Mouse (Mus musculus) neural tube, embryonic 12.5 days (tissue): Measurements from ENCODE around the gene Pip. TPM values are rescaled to one million over a fixed set of nuclear protein-coding genes. Genes with fewer than 3 reads are reported as not detected.

Experiments used
- ATAC-seq: fragments of 200-750 bp; cut with Nextera tagmentation; 2 replicates; pipeline ENCODE4 v1.8.0; 2017; ENCODE audit warnings: low read depth, mild to moderate bottlenecking, moderate TSS enrichment, moderate library complexity; ENCODE audit not compliant: low FRiP score
- H3K27ac ChIP-seq: fragments of 300-500 bp; sonication (generic); 2 replicates; pipeline ENCODE4 v1.5.1; 2016
- H3K27me3 ChIP-seq: fragments of 300-500 bp; sonication (generic); replicated peaks from 2 replicates; pipeline ENCODE4 v1.6.1; 2016; ENCODE audit warnings: mild to moderate bottlenecking
- H3K36me3 ChIP-seq: fragments of 300-500 bp; sonication (generic); 2 replicates; pipeline ENCODE4 v1.6.1; 2016; ENCODE audit warnings: mild to moderate bottlenecking
- H3K4me1 ChIP-seq: fragments of 300-500 bp; sonication (generic); 2 replicates; pipeline ENCODE4 v1.6.1; 2016
- H3K4me2 ChIP-seq: fragments of 300-500 bp; sonication (generic); replicated peaks from 2 replicates; pipeline ENCODE4 v1.6.1; 2016; ENCODE audit warnings: mild to moderate bottlenecking
- H3K4me3 ChIP-seq: fragments of 300-500 bp; sonication (generic); 2 replicates; pipeline ENCODE4 v1.5.1; 2016
- H3K9ac ChIP-seq: fragments of 300-500 bp; sonication (generic); 2 replicates; pipeline ENCODE4 v1.6.1; 2016; ENCODE audit warnings: mild to moderate bottlenecking
- H3K9me3 ChIP-seq: fragments of 300-500 bp; sonication (generic); 2 replicates; pipeline ENCODE4 v1.6.1; 2016; ENCODE audit warnings: mild to moderate bottlenecking
- WGBS: fragments of 180-500 bp; shearing (Covaris S2); methylation state at CpG from one replicate; pipeline ENCODE4 v1.1.7; 2016; 5-methylcytosine and 5-hydroxymethylcytosine counted together
- polyA plus RNA-seq: library from polyadenylated mRNA; unstranded; fragments of >200 nt; fragmentation: Nextera tagmentation; extraction: Ambion mirVana; gene quantifications from 2 replicates; pipeline ENCODE4 v1.2.1, GENCODE M21; 2016

The Pip gene
- not detected in 2 replicates for polyA plus RNA-seq

DNA sequence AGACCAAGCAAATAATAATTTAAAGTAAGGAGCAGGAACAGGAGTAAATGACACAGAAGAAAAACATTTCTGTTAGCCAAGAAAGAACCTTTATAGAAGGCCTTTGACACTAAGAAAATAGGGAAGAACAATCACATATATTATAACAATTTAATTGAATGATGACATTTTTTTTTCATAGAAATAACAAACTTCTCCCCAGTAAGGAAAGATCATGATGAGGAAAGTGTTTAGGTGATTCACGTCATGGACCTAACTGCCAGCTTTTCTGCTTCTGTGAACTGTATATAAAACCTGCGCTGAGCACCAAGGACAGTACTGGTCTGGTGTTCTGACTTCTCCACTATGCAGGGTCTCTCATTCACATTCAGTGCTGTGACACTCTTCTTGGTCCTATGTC lies at the start of gene Pip:
Gene Pip (plus strand): TSS at position 301 of the 400 bp plus-strand sequence.
- H3K4me1 ChIP-seq, result no peaks in the 10 kb centered on the region
- 85% methylated on average over 2 of the region's 2 CpGs for WGBS
- no peaks in the 10 kb centered on the region for H3K36me3 ChIP-seq
- H3K9ac ChIP-seq, result no peak within 1 kb of the TSS
- ATAC-seq, result no peak
- no peak within 1 kb of the TSS for H3K4me3 ChIP-seq
- no peaks in the 10 kb centered on the region for H3K9me3 ChIP-seq
- no peaks in the 10 kb centered on the region for H3K27me3 ChIP-seq
- H3K27ac ChIP-seq, result no peak within 1 kb of the TSS
- no peak within 1 kb of the TSS for H3K4me2 ChIP-seq

DNA sequence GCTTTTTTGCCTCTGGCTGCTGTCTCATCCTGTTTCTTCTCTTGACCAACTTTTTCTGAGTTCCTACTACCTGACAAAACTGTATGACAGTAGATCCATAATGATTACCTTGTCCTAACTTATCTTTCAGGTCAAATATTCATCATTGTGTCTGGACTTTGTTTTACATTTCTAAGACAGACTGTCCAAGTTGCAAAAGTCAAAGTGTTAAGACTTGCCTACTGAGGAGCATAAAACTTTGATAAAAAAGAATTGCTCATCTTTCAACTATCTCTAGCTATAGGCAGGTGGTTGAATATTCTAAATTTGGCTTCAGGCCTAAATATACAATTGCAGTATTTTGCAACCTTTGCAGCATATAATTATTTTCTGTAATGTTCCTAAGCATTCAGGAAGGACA lies 23.2 kb upstream of the Pip start:
- no peak overlapping the region for H3K9ac ChIP-seq
- no peaks in the 10 kb centered on the region for H3K36me3 ChIP-seq
- no peak overlapping the region for H3K4me2 ChIP-seq
- no peaks in the 10 kb centered on the region for H3K27me3 ChIP-seq
- no peak overlapping the region for H3K4me3 ChIP-seq
- ATAC-seq, result no peak
- no peaks in the 10 kb centered on the region for H3K9me3 ChIP-seq
- H3K27ac ChIP-seq, result no peak overlapping the region
- no peaks in the 10 kb centered on the region for H3K4me1 ChIP-seq

DNA sequence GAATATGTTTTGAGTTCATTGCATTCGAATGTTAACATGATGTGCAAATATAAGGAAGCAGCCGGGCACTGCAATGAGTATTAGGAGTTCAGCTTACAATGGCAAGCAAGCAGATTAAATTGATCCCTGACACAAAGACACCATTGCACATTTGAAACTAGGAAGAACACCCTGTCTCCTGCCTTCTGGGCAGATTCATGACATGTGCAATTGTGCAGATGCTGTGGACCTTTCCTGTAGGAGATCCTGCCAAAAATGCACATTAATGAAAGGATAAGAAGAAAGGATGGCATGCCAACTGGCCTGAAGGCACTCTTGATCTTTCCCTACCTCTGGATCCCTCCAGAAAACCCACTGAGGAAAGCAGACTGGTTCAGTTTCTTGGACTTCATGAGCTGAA lies 17.8 kb upstream of the Pip start:
- Histone ChIP-seq H3K36me3 (no peaks in the 10 kb centered on the region), H3K4me3 (no peak overlapping the region), H3K9ac (no peak overlapping the region), H3K4me2 (no peak overlapping the region), H3K4me1 (no peaks in the 10 kb centered on the region), H3K27ac (no peak overlapping the region), H3K9me3 (no peaks in the 10 kb centered on the region), H3K27me3 (no peaks in the 10 kb centered on the region)
- no peak for ATAC-seq
- WGBS, result 90% methylated on average over 2 of the region's 2 CpGs

DNA sequence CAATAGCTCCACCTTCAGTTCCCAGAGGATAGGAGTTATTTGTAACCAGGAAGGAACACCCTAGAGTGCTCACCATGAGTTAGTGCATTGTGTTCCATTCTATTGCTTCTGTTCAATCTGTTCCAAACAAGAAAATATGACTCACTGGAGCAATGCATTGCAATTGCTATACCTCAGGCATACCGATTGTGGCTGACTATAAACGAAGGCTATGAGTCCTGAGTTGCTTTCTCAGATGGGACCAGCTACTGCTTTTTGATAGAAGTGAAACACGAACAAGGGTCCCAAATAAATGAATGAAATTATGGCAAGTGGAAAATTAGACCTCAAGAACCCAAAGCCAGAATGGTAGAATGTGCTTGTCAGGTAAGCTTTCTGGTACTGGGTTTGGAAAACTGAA lies 5.4 kb downstream of the Pip start, which contains the start of gene Sval2:
Gene Sval2 (plus strand): TSS at position 301 of the 400 bp plus-strand sequence.
- Histone ChIP-seq H3K27me3 (no peaks in the 10 kb centered on the region), H3K9me3 (no peaks in the 10 kb centered on the region), H3K36me3 (no peaks in the 10 kb centered on the region), H3K4me3 (no peak within 1 kb of the TSS), H3K4me1 (no peaks in the 10 kb centered on the region), H3K4me2 (no peak within 1 kb of the TSS), H3K9ac (no peak within 1 kb of the TSS), H3K27ac (no peak within 1 kb of the TSS)
- no peak for ATAC-seq
- WGBS, result 87% methylated on average over 3 of the region's 3 CpGs

DNA sequence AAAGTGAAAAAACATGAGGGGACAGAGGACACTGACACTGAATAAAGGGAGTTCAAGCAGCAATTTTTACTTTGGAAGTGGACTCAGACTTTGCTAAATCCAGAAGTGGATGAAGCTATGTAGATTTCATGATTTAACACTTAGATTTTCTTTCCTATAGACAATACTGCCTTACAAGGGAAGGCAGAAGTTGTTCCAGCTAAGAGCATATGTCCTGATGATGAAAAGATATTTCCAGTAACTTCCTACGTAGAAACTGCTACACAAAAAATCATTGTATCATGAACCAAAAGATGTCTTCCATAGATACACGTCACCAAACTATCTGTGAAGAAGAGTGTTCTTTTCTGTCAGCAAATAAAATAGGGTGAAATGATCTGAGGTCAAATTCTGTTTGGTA lies 16.7 kb downstream of the Pip start:
- 85% methylated on average over 2 of the region's 2 CpGs for WGBS
- ATAC-seq, result no peak

More for the DNA sequence above, 16.7 kb downstream of the Pip start:
- Histone ChIP-seq H3K4me2 (no peak overlapping the region), H3K9me3 (no peaks in the 10 kb centered on the region), H3K36me3 (no peaks in the 10 kb centered on the region), H3K27ac (no peak overlapping the region), H3K4me1 (no peaks in the 10 kb centered on the region), H3K9ac (no peak overlapping the region), H3K4me3 (no peak overlapping the region), H3K27me3 (no peaks in the 10 kb centered on the region)

Other genes with a start within 250 kb of the Pip start
- 22.7 and 23.6 TPM in 2 replicates for gene Ephb6, start 242.1 kb upstream of the Pip start, polyA plus RNA-seq
- gene Trpv6, start 211.1 kb upstream of the Pip start, polyA plus RNA-seq, result 0.49 and 0.57 TPM in 2 replicates
- gene Trpv5, start 166.8 kb upstream of the Pip start, polyA plus RNA-seq, result not detected in 2 replicates
- not detected in 2 replicates for gene Llcfc1, start 163.1 kb upstream of the Pip start, polyA plus RNA-seq
- 6.5 and 7.6 TPM in 2 replicates for gene Kel, start 143.2 kb upstream of the Pip start, polyA plus RNA-seq
- not detected in 2 replicates for gene Olfr459, start 72.4 kb upstream of the Pip start, polyA plus RNA-seq
- not detected in 2 replicates for gene Sval2, start 5.5 kb downstream of the Pip start, polyA plus RNA-seq
- gene Sval1, start 104.1 kb downstream of the Pip start, polyA plus RNA-seq, result not detected in 2 replicates
- not detected in 2 replicates for gene Sval3, start 120.6 kb downstream of the Pip start, polyA plus RNA-seq
- gene Sva, start 190.9 kb downstream of the Pip start, polyA plus RNA-seq, result not detected in 2 replicates